Mouse (Mus musculus) lung, embryonic 16.5 days (tissue): ENCODE results near the gene Mfn2. TPM values are rescaled to one million over a fixed set of nuclear protein-coding genes. Genes with fewer than 3 reads are reported as not detected.

Source experiments
- ATAC-seq: fragments of 200-750 bp; cut with Nextera tagmentation; 2 replicates; pipeline ENCODE4 v1.8.0; 2017; ENCODE audit warnings: low read depth, mild to moderate bottlenecking, moderate library complexity
- H3K27ac ChIP-seq: fragments of 300-500 bp; sonication (generic); 2 replicates; pipeline ENCODE4 v1.5.1; 2014; ENCODE audit warnings: mild to moderate bottlenecking, control low read depth, low read length
- H3K27me3 ChIP-seq: fragments of 300-500 bp; sonication (generic); 2 replicates; pipeline ENCODE4 v1.6.1; 2014; ENCODE audit warnings: low read depth, low read length, mixed read lengths; ENCODE audit not compliant: control insufficient read depth, insufficient read depth
- H3K36me3 ChIP-seq: fragments of 300-500 bp; sonication (generic); 2 replicates; pipeline ENCODE4 v1.6.1; 2014; ENCODE audit warnings: low read length; ENCODE audit not compliant: control insufficient read depth, insufficient read depth
- H3K4me1 ChIP-seq: fragments of 300-500 bp; sonication (generic); replicated peaks from 2 replicates; pipeline ENCODE4 v1.6.1; 2014; ENCODE audit warnings: low read length, mixed read lengths; ENCODE audit not compliant: control insufficient read depth, insufficient read depth
- H3K4me2 ChIP-seq: fragments of 300-500 bp; sonication (generic); 2 replicates; pipeline ENCODE4 v1.6.1; 2014; ENCODE audit warnings: low read depth, low read length, control low read depth
- H3K4me3 ChIP-seq: fragments of 300-500 bp; sonication (generic); 2 replicates; pipeline ENCODE4 v1.5.1; 2014; ENCODE audit warnings: mild to moderate bottlenecking, low read length, control low read depth
- H3K9ac ChIP-seq: fragments of 300-500 bp; sonication (generic); 2 replicates; pipeline ENCODE4 v1.6.1; 2014; ENCODE audit warnings: low read length, control low read depth
- H3K9me3 ChIP-seq: fragments of 300-500 bp; sonication (generic); 2 replicates; pipeline ENCODE4 v1.6.1; 2016; ENCODE audit warnings: low read length; ENCODE audit not compliant: control insufficient read depth
- WGBS: fragments of 180-500 bp; shearing (Covaris S2); extraction: QIAGEN DNeasy Blood & Tissue Kit; methylation state at CpG from one replicate; pipeline ENCODE4 v1.1.7; 2014; 5-methylcytosine and 5-hydroxymethylcytosine counted together
- polyA plus RNA-seq: library from polyadenylated mRNA; unstranded; fragments of >200 nt; fragmentation: Nextera tagmentation; extraction: Ambion mirVana; gene quantifications from 2 replicates; pipeline ENCODE4 v1.2.1, GENCODE M21; 2015

The Mfn2 gene
- polyA plus RNA-seq, 1 experiment from 2014 or later = 36.6 TPM

- Histone ChIP-seq H3K4me3 (no peak overlapping the region), H3K4me1 (peaks cover 11% of the 10 kb centered on the region), H3K27me3 (no peaks in the 10 kb centered on the region), H3K9ac (no peak overlapping the region), H3K4me2 (no peak overlapping the region), H3K27ac (no peak overlapping the region), H3K9me3 (no peaks in the 10 kb centered on the region), H3K36me3 (peaks cover 36% of the 10 kb centered on the region)
- no peak for ATAC-seq
- WGBS = 82% methylated on average over 7 of the region's 7 CpGs
These were observed 4.1 kb downstream of the Mfn2 start for GRCm38 (mm10) chr4:147900452-147900851.

GRCm38 (mm10) chr4:147897348-147897747, 7.2 kb downstream of the Mfn2 start:
- H3K4me1 ChIP-seq = no peaks in the 10 kb centered on the region
- no peaks in the 10 kb centered on the region for H3K27me3 ChIP-seq
- H3K9ac ChIP-seq = no peak overlapping the region
- ATAC-seq = no peak
- peaks cover 45% of the 10 kb centered on the region for H3K36me3 ChIP-seq
- H3K4me3 ChIP-seq = no peak overlapping the region
- no peak overlapping the region for H3K4me2 ChIP-seq
- no peak overlapping the region for H3K27ac ChIP-seq
- H3K9me3 ChIP-seq = no peaks in the 10 kb centered on the region
- 88% methylated on average over 3 of the region's 3 CpGs for WGBS

DNA sequence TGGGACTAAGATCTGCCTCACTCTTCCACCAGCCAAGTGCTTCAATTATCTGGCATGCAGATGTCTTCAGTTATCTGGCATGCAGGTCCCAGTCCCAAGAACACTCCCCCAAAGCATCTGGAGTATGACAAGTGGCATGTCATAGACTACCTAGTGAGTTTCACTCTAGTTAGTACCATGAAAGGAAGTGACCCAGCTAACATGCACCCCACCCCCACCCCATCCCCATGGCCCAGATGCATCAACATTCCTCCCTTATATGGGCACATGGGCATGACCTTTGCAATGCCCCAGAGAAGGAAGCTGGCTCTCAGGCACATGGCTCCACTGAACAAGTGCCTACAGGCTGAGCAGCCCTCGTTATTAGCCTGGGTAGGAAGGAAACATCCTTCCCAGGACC, 8.1 kb downstream of the Mfn2 start:
- Histone ChIP-seq H3K4me1 (no peaks in the 10 kb centered on the region), H3K9me3 (no peaks in the 10 kb centered on the region), H3K4me3 (no peak overlapping the region), H3K9ac (no peak overlapping the region), H3K4me2 (no peak overlapping the region), H3K36me3 (peaks cover 47% of the 10 kb centered on the region), H3K27ac (no peak overlapping the region), H3K27me3 (no peaks in the 10 kb centered on the region)
- WGBS = 33% methylated on average over 1 of the region's 1 CpGs
- no peak for ATAC-seq

- H3K4me3 ChIP-seq = no peak overlapping the region
- 88% methylated on average over 4 of the region's 4 CpGs for WGBS
- no peak overlapping the region for H3K4me2 ChIP-seq
- H3K9me3 ChIP-seq = no peaks in the 10 kb centered on the region
- 0 out of 2 replicates have a peak, but pooled peaks have one; percentile 18 for ATAC-seq
- no peaks in the 10 kb centered on the region for H3K4me1 ChIP-seq
- H3K27ac ChIP-seq = no peak overlapping the region
- H3K27me3 ChIP-seq = no peaks in the 10 kb centered on the region
- H3K9ac ChIP-seq = no peak overlapping the region
- H3K36me3 ChIP-seq = peaks cover 49% of the 10 kb centered on the region
These were observed 8.6 kb downstream of the Mfn2 start for GRCm38 (mm10) chr4:147895815-147896330.

DNA sequence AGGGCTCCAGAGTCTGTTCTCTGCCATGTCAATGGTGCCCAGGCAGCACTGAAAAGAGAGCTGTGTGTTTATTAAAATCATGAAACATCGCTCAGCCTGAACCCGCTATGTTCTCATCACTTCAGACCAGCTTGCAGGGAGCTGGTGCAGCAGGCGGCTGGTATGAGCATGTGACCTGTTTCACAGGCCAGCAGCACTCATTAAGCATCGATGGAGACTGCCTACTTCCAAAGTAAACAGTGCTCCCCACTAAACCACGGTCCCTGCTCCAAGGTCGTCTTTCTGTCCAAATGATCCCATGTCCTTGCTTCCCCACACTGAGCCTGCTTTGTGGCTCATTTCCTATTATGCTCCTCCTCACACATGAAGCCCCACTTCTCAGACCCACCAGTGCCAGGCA, 14.2 kb downstream of the Mfn2 start:
- Histone ChIP-seq H3K27ac (no peak overlapping the region), H3K4me2 (no peak overlapping the region), H3K9ac (no peak overlapping the region), H3K9me3 (no peaks in the 10 kb centered on the region), H3K36me3 (peaks cover 54% of the 10 kb centered on the region), H3K27me3 (no peaks in the 10 kb centered on the region), H3K4me1 (no peaks in the 10 kb centered on the region), H3K4me3 (no peak overlapping the region)
- no peak for ATAC-seq
- WGBS = 71% methylated on average over 6 of the region's 6 CpGs

DNA sequence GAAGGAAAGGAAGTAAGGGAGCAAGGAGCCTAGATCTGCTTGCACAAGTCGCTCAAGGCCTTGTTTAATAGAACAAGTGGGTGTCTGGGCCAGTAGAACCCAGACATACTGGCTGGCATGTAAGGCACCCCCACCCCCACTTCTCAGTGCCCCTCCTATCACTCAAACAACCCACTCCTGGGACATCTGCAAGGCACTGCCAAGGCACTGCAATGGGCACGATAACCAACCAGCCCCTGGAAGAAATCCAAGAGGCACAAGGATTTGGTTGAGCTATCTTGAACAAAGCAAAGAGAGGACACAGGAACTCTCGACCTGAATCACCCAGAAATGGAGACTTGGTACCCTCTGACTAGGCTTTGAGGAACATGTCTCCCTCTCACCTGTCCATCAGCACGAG, 16.3 kb downstream of the Mfn2 start:
- peaks cover 56% of the 10 kb centered on the region for H3K36me3 ChIP-seq
- no peaks in the 10 kb centered on the region for H3K9me3 ChIP-seq
- no peaks in the 10 kb centered on the region for H3K27me3 ChIP-seq
- no peak for ATAC-seq
- H3K27ac ChIP-seq = no peak overlapping the region
- no peaks in the 10 kb centered on the region for H3K4me1 ChIP-seq
- no peak overlapping the region for H3K4me2 ChIP-seq
- WGBS = 85% methylated on average over 4 of the region's 4 CpGs
- H3K9ac ChIP-seq = no peak overlapping the region
- H3K4me3 ChIP-seq = no peak overlapping the region

DNA sequence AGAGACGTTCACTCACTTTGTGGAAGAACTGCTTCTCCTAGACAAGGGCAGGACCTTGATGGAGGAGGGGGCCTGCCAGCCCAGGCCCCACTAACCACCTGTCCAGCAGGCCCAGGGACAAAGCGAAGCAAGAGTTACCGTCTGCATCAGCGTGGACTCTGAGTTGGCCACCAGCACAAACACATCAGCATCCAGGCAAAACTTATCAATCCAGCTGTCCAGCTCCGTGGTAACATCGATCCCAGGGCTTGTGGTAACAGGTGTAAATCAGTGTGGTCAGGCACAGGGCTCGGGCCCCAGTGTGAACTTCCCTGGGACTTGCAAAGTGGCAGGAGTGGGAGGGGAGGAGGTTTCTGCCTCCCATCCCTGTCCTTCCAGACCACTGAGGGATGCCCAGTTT, 17.2 kb downstream of the Mfn2 start:
- no peak for ATAC-seq
- no peaks in the 10 kb centered on the region for H3K27me3 ChIP-seq
- peaks cover 61% of the 10 kb centered on the region for H3K36me3 ChIP-seq
- H3K9me3 ChIP-seq = no peaks in the 10 kb centered on the region
- no peak overlapping the region for H3K4me3 ChIP-seq
- H3K27ac ChIP-seq = no peak overlapping the region
- H3K4me1 ChIP-seq = no peaks in the 10 kb centered on the region
- no peak overlapping the region for H3K4me2 ChIP-seq
- H3K9ac ChIP-seq = no peak overlapping the region
- 91% methylated on average over 7 of the region's 7 CpGs for WGBS

- no peak overlapping the region for H3K9ac ChIP-seq
- H3K27ac ChIP-seq = no peak overlapping the region
- H3K4me2 ChIP-seq = no peak overlapping the region
- H3K9me3 ChIP-seq = no peaks in the 10 kb centered on the region
- no peaks in the 10 kb centered on the region for H3K27me3 ChIP-seq
- no peak overlapping the region for H3K4me3 ChIP-seq
- peaks cover 67% of the 10 kb centered on the region for H3K36me3 ChIP-seq
- ATAC-seq = no peak
- WGBS = 97% methylated on average over 12 of the region's 12 CpGs
- H3K4me1 ChIP-seq = no peaks in the 10 kb centered on the region
These were observed 18.3 kb downstream of the Mfn2 start for GRCm38 (mm10) chr4:147886158-147886557.

- Histone ChIP-seq H3K9me3 (no peaks in the 10 kb centered on the region), H3K36me3 (peaks cover 66% of the 10 kb centered on the region), H3K9ac (no peak overlapping the region), H3K27me3 (no peaks in the 10 kb centered on the region), H3K4me3 (no peak overlapping the region), H3K4me1 (no peaks in the 10 kb centered on the region), H3K4me2 (no peak overlapping the region), H3K27ac (no peak overlapping the region)
- no peak for ATAC-seq
- 87% methylated on average over 3 of the region's 3 CpGs for WGBS
These were observed 20.4 kb downstream of the Mfn2 start for GRCm38 (mm10) chr4:147884138-147884537.

DNA sequence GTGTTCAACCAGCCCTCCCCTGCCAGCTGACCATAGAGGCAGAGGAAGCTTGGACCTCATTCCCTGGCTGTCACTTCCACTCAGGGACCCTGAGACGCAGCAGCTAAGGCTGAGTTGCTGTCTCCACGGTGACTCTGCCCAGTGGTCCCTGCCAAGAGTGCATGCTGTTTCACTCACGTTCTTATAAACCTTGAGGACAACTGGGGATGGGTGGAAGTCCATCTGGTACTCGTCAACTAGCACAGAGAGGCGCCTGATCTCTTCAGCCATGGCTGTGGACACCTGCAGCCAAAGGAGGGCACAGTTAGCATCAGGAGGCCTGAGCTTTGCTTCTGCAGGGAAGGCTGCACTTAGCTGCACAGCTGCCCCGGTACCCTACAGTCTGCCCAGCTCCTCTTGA, 21.5 kb downstream of the Mfn2 start:
- H3K27ac ChIP-seq = no peak overlapping the region
- no peak overlapping the region for H3K4me3 ChIP-seq
- H3K4me2 ChIP-seq = no peak overlapping the region
- H3K9ac ChIP-seq = no peak overlapping the region
- H3K27me3 ChIP-seq = no peaks in the 10 kb centered on the region
- no peaks in the 10 kb centered on the region for H3K9me3 ChIP-seq
- no peak for ATAC-seq
- 76% methylated on average over 6 of the region's 6 CpGs for WGBS
- no peaks in the 10 kb centered on the region for H3K4me1 ChIP-seq
- H3K36me3 ChIP-seq = peaks cover 65% of the 10 kb centered on the region
